Mouse (Mus musculus): Measurements from ENCODE around the gene Crtc1. TPM values are rescaled to one million over a fixed set of nuclear protein-coding genes. Genes with fewer than 3 reads are reported as not detected.

Gene Crtc1
- polyA plus RNA-seq, 1 experiment from 2014 or later = 16.4 TPM

DNA sequence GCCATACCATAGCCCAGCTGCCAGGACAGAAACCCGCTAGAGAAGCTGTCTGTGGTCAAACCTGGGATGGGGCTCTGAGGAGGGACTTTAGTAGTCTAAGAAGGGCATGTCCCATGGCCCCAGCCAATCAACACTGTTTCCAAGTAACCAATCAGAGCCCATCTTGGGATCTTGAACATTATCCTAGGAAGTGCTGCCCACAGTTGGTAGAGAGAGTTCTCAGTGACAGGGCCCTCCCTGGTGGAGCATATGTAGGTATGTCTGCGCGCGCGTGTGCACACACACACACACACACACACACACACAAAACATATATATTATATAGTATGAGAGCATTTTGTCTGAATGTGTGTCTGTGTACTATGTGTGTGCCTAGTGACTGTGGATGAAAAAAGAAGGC, 46.3 kb downstream of the Crtc1 start:
- no peak for DNase-seq (ENCODE audit: extremely low spot score, low spot score)
- H3K4me3 ChIP-seq = no peak overlapping the region
- 84% methylated on average over 5 of the region's 5 CpGs for WGBS

DNA sequence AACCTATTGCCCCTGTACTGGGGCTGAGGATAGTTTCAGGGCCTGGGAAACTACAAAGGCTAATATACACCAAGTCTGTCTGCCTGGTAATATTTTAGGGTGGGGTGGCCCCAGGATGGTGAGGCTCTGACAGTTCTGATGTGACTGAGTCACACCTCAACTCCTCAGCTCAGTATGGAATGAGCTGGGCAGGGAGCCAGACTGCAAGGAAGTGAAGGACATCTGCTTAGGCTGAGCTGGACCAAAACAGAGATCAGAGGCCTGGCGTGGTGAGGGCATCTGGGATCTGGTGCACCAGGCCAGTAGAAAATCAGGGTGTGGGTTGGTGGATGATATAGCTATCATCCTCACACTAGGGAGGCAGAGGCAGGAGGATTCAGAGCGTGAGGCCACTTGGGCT, 49.7 kb downstream of the Crtc1 start:
- no peaks in the 10 kb centered on the region for H3K9me3 ChIP-seq
- no peak for DNase-seq (ENCODE audit: extremely low spot score, low spot score)
- H3K27ac ChIP-seq = no peak overlapping the region
- H3K4me3 ChIP-seq = no peak overlapping the region
- WGBS = 92% methylated on average over 2 of the region's 2 CpGs
- H3K36me3 ChIP-seq (replicated peaks) = peaks cover 46% of the 10 kb centered on the region
- no peaks in the 10 kb centered on the region for H3K27me3 ChIP-seq (ENCODE audit: poor library complexity, severe bottlenecking)
- H3K4me1 ChIP-seq = peaks cover 14% of the 10 kb centered on the region; the same call in 1 of the 2 replicates

More for the DNA sequence above, 46.3 kb downstream of the Crtc1 start:
- H3K27ac ChIP-seq = no peak overlapping the region
- peaks cover 16% of the 10 kb centered on the region for H3K36me3 ChIP-seq (replicated peaks)
- H3K4me1 ChIP-seq = peaks cover 8% of the 10 kb centered on the region; the same call in 1 of the 2 replicates
- H3K9me3 ChIP-seq = no peaks in the 10 kb centered on the region
- no peaks in the 10 kb centered on the region for H3K27me3 ChIP-seq (ENCODE audit: poor library complexity, severe bottlenecking)

DNA sequence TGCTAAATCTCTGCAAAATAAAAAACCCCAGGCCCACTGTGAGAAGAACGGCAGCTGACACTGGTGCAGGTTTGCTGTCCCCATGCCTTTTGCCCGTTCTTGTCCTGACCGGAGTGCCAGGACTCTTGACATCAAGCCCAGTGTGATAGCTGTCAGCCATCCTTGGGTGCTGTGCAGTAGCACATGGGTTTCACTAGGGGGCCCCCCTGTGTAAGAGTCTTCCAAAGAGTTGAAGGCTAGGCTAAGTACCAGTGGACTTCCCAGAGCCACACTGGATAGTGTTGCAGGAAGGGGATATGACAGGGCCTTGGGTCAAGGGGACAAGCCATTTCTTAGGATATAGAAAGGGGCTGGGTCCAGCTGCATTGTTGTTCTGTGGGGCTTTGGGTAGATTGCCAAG, 56.1 kb downstream of the Crtc1 start:
- 71% methylated on average over 3 of the region's 3 CpGs for WGBS
- DNase-seq (ENCODE audit: extremely low spot score, low spot score) = peak; percentile 45
- H3K9me3 ChIP-seq = no peaks in the 10 kb centered on the region
- H3K27ac ChIP-seq = no peak overlapping the region
- H3K36me3 ChIP-seq (replicated peaks) = peaks cover 35% of the 10 kb centered on the region
- peaks cover 43% of the 10 kb centered on the region for H3K27me3 ChIP-seq (ENCODE audit: poor library complexity, severe bottlenecking)
- peaks cover 8% of the 10 kb centered on the region; the same call in 1 of the 2 replicates for H3K4me1 ChIP-seq
- H3K4me3 ChIP-seq = no peak overlapping the region

DNA sequence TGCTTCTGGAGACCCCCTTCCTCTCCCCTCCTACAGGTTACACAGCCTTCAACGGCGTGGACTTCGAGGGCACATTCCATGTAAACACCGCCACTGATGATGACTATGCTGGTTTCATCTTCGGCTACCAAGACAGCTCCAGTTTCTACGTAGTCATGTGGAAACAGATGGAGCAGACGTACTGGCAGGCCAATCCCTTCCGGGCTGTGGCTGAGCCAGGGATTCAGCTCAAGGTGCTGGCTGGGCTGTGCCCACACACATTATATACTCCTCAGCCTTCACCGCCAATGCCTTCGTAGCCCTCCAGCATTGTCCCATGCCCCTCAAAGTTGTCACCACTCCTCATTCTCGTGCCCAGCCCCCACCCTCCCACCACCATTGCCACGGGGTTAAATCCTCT, 59.3 kb downstream of the Crtc1 start:
- WGBS = 86% methylated on average over 12 of the region's 12 CpGs
- no peak for DNase-seq (ENCODE audit: extremely low spot score, low spot score)
- peaks cover 4% of the 10 kb centered on the region for H3K36me3 ChIP-seq (replicated peaks)
- H3K27ac ChIP-seq = no peak overlapping the region
- H3K9me3 ChIP-seq = no peaks in the 10 kb centered on the region
- H3K4me3 ChIP-seq = no peak overlapping the region
- H3K4me1 ChIP-seq = peaks cover 16% of the 10 kb centered on the region
- H3K27me3 ChIP-seq (ENCODE audit: poor library complexity, severe bottlenecking) = peaks cover 76% of the 10 kb centered on the region

GRCm38 (mm10) chr8:70377049-70377448, 62.3 kb downstream of the Crtc1 start:
- H3K4me1 ChIP-seq = peaks cover 36% of the 10 kb centered on the region
- peaks cover 95% of the 10 kb centered on the region for H3K27me3 ChIP-seq (ENCODE audit: poor library complexity, severe bottlenecking)
- DNase-seq (ENCODE audit: extremely low spot score, low spot score) = no peak
- H3K36me3 ChIP-seq (replicated peaks) = no peaks in the 10 kb centered on the region
- no peaks in the 10 kb centered on the region for H3K9me3 ChIP-seq
- WGBS = 11% methylated on average over 15 of the region's 15 CpGs
- H3K27ac ChIP-seq = no peak overlapping the region
- H3K4me3 ChIP-seq = no peak overlapping the region; the same call in 1 of the 2 replicates

DNA sequence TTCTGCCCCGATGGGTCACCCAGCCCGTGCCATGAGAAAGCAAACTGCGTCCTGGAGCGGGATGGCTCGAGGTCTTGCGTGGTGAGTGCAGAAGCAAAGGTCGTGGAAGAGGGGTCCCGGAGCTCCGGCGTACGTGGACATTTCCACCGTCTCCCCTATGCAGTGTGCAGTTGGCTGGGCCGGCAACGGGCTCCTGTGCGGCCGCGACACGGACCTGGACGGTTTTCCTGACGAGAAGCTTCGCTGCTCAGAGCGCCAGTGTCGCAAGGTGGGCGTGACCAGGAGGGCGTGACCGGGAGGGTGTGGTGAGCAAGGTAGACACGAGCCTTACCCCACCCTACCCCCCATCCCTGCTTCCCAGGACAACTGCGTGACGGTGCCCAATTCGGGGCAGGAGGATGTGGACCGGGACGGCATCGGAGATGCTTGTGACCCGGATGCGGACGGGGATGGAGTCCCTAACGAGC, 63.1 kb downstream of the Crtc1 start:
- H3K9me3 ChIP-seq = no peaks in the 10 kb centered on the region
- no peak for DNase-seq (ENCODE audit: extremely low spot score, low spot score)
- peaks cover 36% of the 10 kb centered on the region for H3K4me1 ChIP-seq
- H3K27me3 ChIP-seq (ENCODE audit: poor library complexity, severe bottlenecking) = peaks cover 95% of the 10 kb centered on the region
- H3K27ac ChIP-seq = no peak overlapping the region
- no peaks in the 10 kb centered on the region for H3K36me3 ChIP-seq (replicated peaks)
- WGBS = 7% methylated on average over 37 of the region's 37 CpGs
- peak overlapping the region; percentile 18 for H3K4me3 ChIP-seq

DNA sequence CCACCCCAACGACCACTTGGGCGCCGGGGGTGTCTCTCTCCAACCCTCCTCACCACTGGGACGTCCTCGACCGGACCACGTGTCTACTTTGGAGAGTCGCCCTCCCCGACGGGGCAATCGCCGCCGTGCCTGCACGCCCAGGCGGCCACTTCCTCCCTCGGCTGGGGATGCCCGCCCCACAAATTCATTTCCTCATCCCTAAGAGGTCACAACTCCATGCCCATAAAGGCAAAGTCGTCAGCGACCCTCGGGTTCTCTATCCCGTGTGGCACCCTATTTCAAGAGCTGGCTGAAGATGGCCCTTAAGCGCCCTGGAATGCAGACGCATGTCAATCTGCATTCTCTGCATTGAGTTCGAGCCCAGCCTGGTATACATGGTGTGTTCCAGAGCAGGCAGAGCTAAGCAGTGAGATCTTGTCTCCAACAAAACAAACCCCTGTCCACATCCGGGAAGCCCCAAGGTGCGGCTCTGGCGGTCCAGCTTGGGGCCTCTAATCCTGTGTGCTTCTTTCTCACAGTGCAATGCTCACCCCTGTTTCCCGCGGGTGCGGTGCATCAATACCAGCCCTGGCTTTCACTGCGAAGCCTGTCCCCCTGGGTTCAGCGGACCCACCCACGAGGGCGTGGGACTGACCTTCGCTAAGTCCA, 64.0 kb downstream of the Crtc1 start:
- H3K9me3 ChIP-seq = no peaks in the 10 kb centered on the region
- H3K4me3 ChIP-seq = peak overlapping the region; percentile 51
- DNase-seq (ENCODE audit: extremely low spot score, low spot score) = no peak

GRCm38 (mm10) chr8:70374318-70374927, 65.0 kb downstream of the Crtc1 start:
- peak overlapping the region; percentile 51 for H3K4me3 ChIP-seq
- no peaks in the 10 kb centered on the region for H3K9me3 ChIP-seq
- under 1% methylated on average over 53 of the region's 53 CpGs for WGBS
- H3K36me3 ChIP-seq (replicated peaks) = no peaks in the 10 kb centered on the region
- H3K4me1 ChIP-seq = peaks cover 36% of the 10 kb centered on the region
- peaks cover 97% of the 10 kb centered on the region for H3K27me3 ChIP-seq (ENCODE audit: poor library complexity, severe bottlenecking)
- no peak overlapping the region for H3K27ac ChIP-seq
- DNase-seq (ENCODE audit: extremely low spot score, low spot score) = peak; percentile 63

More for the DNA sequence above, 64.0 kb downstream of the Crtc1 start:
- WGBS = 7% methylated on average over 35 of the region's 35 CpGs
- H3K27me3 ChIP-seq (ENCODE audit: poor library complexity, severe bottlenecking) = peaks cover 100% of the 10 kb centered on the region
- peaks cover 36% of the 10 kb centered on the region for H3K4me1 ChIP-seq
- H3K27ac ChIP-seq = no peak overlapping the region
- no peaks in the 10 kb centered on the region for H3K36me3 ChIP-seq (replicated peaks)

- Histone ChIP-seq H3K36me3 (replicated peaks) (no peaks in the 10 kb centered on the region), H3K4me1 (peaks cover 36% of the 10 kb centered on the region), H3K27ac (no peak within 1 kb of the TSS), H3K27me3 (ENCODE audit: poor library complexity, severe bottlenecking) (peaks cover 96% of the 10 kb centered on the region), H3K4me3 (peak within 1 kb of the TSS; percentile 51), H3K9me3 (no peaks in the 10 kb centered on the region)
- DNase-seq (ENCODE audit: extremely low spot score, low spot score) = no peak
- WGBS = 2% methylated on average over 47 of the region's 47 CpGs
Observed at GRCm38 (mm10) chr8:70373397-70374317, 65.7 kb downstream of the Crtc1 start, which contains the start of gene Comp. Gene Comp (plus strand): TSS chr8:70373558.

DNA sequence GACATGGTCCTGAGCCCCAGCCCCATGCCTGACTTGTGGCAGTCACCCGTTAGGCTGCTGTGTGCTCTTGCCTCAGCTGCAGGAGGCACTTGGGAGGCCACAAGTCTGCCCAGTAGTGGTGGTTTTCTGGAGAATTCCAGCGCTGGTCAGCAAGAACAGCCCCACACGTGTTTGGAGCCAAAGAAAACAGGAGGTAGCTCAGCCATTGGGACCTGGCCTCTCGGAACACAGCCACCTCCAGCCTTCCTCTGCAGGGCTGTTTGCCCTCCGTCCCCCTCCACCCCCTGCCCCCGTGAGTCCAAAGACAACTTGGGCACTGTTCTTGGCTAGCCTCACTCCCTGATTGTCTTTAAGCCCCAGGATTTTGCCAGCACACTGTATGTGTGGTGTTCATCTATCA, 67.4 kb downstream of the Crtc1 start:
- WGBS = 39% methylated on average over 6 of the region's 6 CpGs
- Histone ChIP-seq H3K27ac (no peak overlapping the region), H3K36me3 (replicated peaks) (no peaks in the 10 kb centered on the region), H3K4me1 (peaks cover 36% of the 10 kb centered on the region), H3K27me3 (ENCODE audit: poor library complexity, severe bottlenecking) (peaks cover 83% of the 10 kb centered on the region), H3K9me3 (no peaks in the 10 kb centered on the region), H3K4me3 (no peak overlapping the region)
- DNase-seq (ENCODE audit: extremely low spot score, low spot score) = no peak

DNA sequence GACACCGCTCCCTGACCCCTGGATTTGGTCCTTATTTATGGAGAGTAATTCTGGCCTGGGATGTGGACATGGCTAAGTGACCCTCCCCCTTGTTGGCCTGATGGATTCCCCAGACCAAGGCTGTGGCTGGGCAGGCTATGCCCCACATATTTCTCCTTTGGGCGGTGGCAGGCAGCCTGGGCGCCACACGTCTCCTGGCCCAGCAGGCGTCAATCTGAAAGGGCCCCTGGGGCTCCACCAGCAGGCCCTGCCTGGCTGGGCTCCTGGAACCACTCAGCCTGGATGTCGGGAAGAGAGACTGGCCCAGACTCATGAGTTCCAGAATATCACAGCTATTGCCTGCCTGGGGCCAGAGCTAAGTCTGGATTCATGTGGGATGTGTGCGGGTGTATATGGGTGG, 68.9 kb downstream of the Crtc1 start:
- H3K4me1 ChIP-seq = peaks cover 27% of the 10 kb centered on the region
- H3K27ac ChIP-seq = no peak overlapping the region
- no peaks in the 10 kb centered on the region for H3K9me3 ChIP-seq
- H3K27me3 ChIP-seq (ENCODE audit: poor library complexity, severe bottlenecking) = peaks cover 76% of the 10 kb centered on the region
- no peak for DNase-seq (ENCODE audit: extremely low spot score, low spot score)
- H3K4me3 ChIP-seq = no peak overlapping the region
- WGBS = 80% methylated on average over 7 of the region's 7 CpGs
- no peaks in the 10 kb centered on the region for H3K36me3 ChIP-seq (replicated peaks)

DNA sequence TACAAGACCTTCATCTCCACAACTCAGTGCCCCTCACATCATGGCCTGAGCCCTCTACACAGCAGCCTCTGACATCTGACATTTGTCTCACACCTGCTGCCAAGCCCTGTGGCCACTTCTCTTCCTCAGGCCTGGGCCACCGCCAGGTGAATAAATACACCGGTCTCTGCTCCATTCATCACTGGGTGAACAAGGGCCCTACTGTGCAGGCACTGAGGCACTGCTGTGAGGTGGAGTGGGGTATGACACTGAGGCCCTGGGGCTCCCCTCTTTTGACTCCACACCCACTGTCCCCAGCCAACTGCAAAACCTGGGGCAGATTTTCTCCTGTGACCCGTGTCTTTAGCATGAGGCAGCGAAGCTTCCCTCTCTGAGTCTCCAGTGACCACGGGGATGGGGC, 72.8 kb downstream of the Crtc1 start:
- Histone ChIP-seq H3K27me3 (ENCODE audit: poor library complexity, severe bottlenecking) (peaks cover 49% of the 10 kb centered on the region), H3K27ac (no peak overlapping the region), H3K9me3 (no peaks in the 10 kb centered on the region), H3K36me3 (replicated peaks) (no peaks in the 10 kb centered on the region), H3K4me3 (no peak overlapping the region), H3K4me1 (peaks cover 11% of the 10 kb centered on the region)
- WGBS = 72% methylated on average over 5 of the region's 5 CpGs
- no peak for DNase-seq (ENCODE audit: extremely low spot score, low spot score)

All from forebrain, embryonic 10.5 days (tissue).